In genomic region chr1:41743332-41743710, GRCm38 (mm10) we compare ENCODE assay signal across 19 mouse cellular contexts.
DNase-seq lines count a peak whose midpoint lies in the region; ATAC-seq and TF ChIP-seq lines count a peak whose summit lies in the region.
"Had no signal": no experiment of that assay in that cellular context is flagged by ENCODE, and none has a peak within 500 bp of the region (broad histone marks: within the 10 kb centered on the region; RNA-seq: fewer than 3 reads in every experiment).

No protein-coding gene starts in this region.

- H3K9ac ChIP-seq in hindbrain, embryonic 16.5 days (ENCODE audit: low read depth, low read length) = no peak overlapping the region
- no peak overlapping the region for H3K9ac ChIP-seq in hindbrain, embryonic 11.5 days (ENCODE audit: low read depth, low read length)
- no peak overlapping the region for H3K9ac ChIP-seq in heart, embryonic 12.5 days
- H3K9ac ChIP-seq: liver, embryonic 12.5 days; lung, embryonic 15.5 days had no signal

- peak overlapping the region; percentile 50 for H3K27ac ChIP-seq in hindbrain, embryonic 10.5 days
- no peak overlapping the region for H3K27ac ChIP-seq in hindbrain, embryonic 16.5 days (ENCODE audit: low read depth, low read length)
- H3K27ac ChIP-seq in forebrain, embryonic 10.5 days = peak overlapping the region; percentile 75
- no peak overlapping the region for H3K27ac ChIP-seq in hindbrain, embryonic 11.5 days (ENCODE audit: low read depth, low read length)
- H3K27ac ChIP-seq in heart, embryonic 12.5 days (ENCODE audit: poor library complexity, severe bottlenecking) = no peak overlapping the region
- H3K27ac ChIP-seq: liver, embryonic 12.5 days; lung, embryonic 15.5 days had no signal

- H3K4me2 ChIP-seq in hindbrain, embryonic 16.5 days (ENCODE audit: low read length) = no peak overlapping the region
- no peak overlapping the region for H3K4me2 ChIP-seq in hindbrain, embryonic 11.5 days (replicated peaks; ENCODE audit: low read depth, low read length)
- H3K4me2 ChIP-seq in heart, embryonic 12.5 days = no peak overlapping the region
- H3K4me2 ChIP-seq: liver, embryonic 12.5 days; lung, embryonic 15.5 days had no signal

- no peaks in the 10 kb centered on the region for H3K9me3 ChIP-seq in hindbrain, embryonic 10.5 days
- H3K9me3 ChIP-seq in hindbrain, embryonic 16.5 days (ENCODE audit: control insufficient read depth, low read length) = no peaks in the 10 kb centered on the region
- H3K9me3 ChIP-seq in forebrain, embryonic 10.5 days = no peaks in the 10 kb centered on the region
- no peaks in the 10 kb centered on the region for H3K9me3 ChIP-seq in hindbrain, embryonic 11.5 days (ENCODE audit: control insufficient read depth, low read length)
- no peaks in the 10 kb centered on the region for H3K9me3 ChIP-seq in heart, embryonic 12.5 days (replicated peaks)
- H3K9me3 ChIP-seq: liver, embryonic 12.5 days; lung, embryonic 15.5 days had no signal

- H3K4me1 ChIP-seq in hindbrain, embryonic 10.5 days (replicated peaks) = peaks cover 22% of the 10 kb centered on the region
- no peaks in the 10 kb centered on the region for H3K4me1 ChIP-seq in hindbrain, embryonic 16.5 days (ENCODE audit: control insufficient read depth, insufficient read depth, low read depth, low read length)
- peaks cover 30% of the 10 kb centered on the region for H3K4me1 ChIP-seq in forebrain, embryonic 10.5 days
- no peaks in the 10 kb centered on the region for H3K4me1 ChIP-seq in hindbrain, embryonic 11.5 days (replicated peaks; ENCODE audit: control insufficient read depth, insufficient read depth, low read length)
- H3K4me1 ChIP-seq in lung, adult 2 months (ENCODE audit: control insufficient read depth, insufficient read depth, low read length) = no peaks in the 10 kb centered on the region
- H3K4me1 ChIP-seq in heart, embryonic 12.5 days (replicated peaks) = no peaks in the 10 kb centered on the region
- H3K4me1 ChIP-seq: liver, embryonic 12.5 days; lung, embryonic 15.5 days had no signal

- H3K4me3 ChIP-seq in hindbrain, embryonic 10.5 days = peak overlapping the region; percentile 6; the same call in 1 of the 2 replicates
- no peak overlapping the region for H3K4me3 ChIP-seq in hindbrain, embryonic 16.5 days (ENCODE audit: low read length)
- H3K4me3 ChIP-seq in forebrain, embryonic 10.5 days = no peak overlapping the region
- H3K4me3 ChIP-seq in hindbrain, embryonic 11.5 days (ENCODE audit: low read depth, low read length) = no peak overlapping the region
- H3K4me3 ChIP-seq in lung, adult 2 months (replicated peaks; ENCODE audit: extremely low read depth, low read depth, low read length) = no peak overlapping the region
- H3K4me3 ChIP-seq in heart, embryonic 12.5 days = no peak overlapping the region
- H3K4me3 ChIP-seq: liver, embryonic 12.5 days; lung, embryonic 15.5 days had no signal

- no peak for ATAC-seq in hindbrain, embryonic 16.5 days
- ATAC-seq in hindbrain, embryonic 11.5 days (ENCODE audit: low FRiP score) = 0 out of 2 replicates have a peak, but pooled peaks have one; percentile 22
- no peak for ATAC-seq in heart, embryonic 12.5 days (ENCODE audit: insufficient number of reproducible peaks, low FRiP score)
- ATAC-seq: activated CD4-positive, CD25-positive, alpha-beta regulatory T cell, adult 4 months; intestine, embryonic 16.5 days; liver, embryonic 12.5 days had no signal

- WGBS in hindbrain, embryonic 10.5 days = 46% methylated on average over 6 of the region's 6 CpGs
- 33% methylated on average over 6 of the region's 6 CpGs for WGBS in hindbrain, embryonic 16.5 days
- 54% methylated on average over 6 of the region's 6 CpGs for WGBS in forebrain, embryonic 10.5 days
- 46% methylated on average over 6 of the region's 6 CpGs for WGBS in hindbrain, embryonic 11.5 days
- 88% methylated on average over 6 of the region's 6 CpGs for WGBS in lung, adult 2 months
- 81% methylated on average over 6 of the region's 6 CpGs for WGBS in heart, embryonic 12.5 days

- TF ChIP-seq POLR2A in lung, adult 2 months (IDR thresholded peaks at IDR 0.05; ENCODE audit: borderline replicate concordance, extremely low read depth, low read depth, low read length) = no peak

- H3K36me3 ChIP-seq in hindbrain, embryonic 10.5 days = no peaks in the 10 kb centered on the region
- H3K36me3 ChIP-seq in hindbrain, embryonic 16.5 days (ENCODE audit: control insufficient read depth, insufficient read depth, low read length) = no peaks in the 10 kb centered on the region
- H3K36me3 ChIP-seq in forebrain, embryonic 10.5 days (replicated peaks) = no peaks in the 10 kb centered on the region
- H3K36me3 ChIP-seq in hindbrain, embryonic 11.5 days (ENCODE audit: control insufficient read depth, insufficient read depth, low read length) = no peaks in the 10 kb centered on the region
- no peaks in the 10 kb centered on the region for H3K36me3 ChIP-seq in heart, embryonic 12.5 days
- H3K36me3 ChIP-seq: liver, embryonic 12.5 days; lung, embryonic 15.5 days had no signal

- no peak for DNase-seq in hindbrain, embryonic 10.5 days (ENCODE audit: low spot score)
- DNase-seq in Muller cell, postnatal 12 days (ENCODE audit: inconsistent ontology term) = peak; percentile 90
- no peak for DNase-seq in forebrain, embryonic 10.5 days (ENCODE audit: extremely low spot score, low spot score)
- peak; percentile 26 for DNase-seq in hindbrain, embryonic 11.5 days (ENCODE audit: low spot score)
- DNase-seq in lung, adult 2 months = no peak
- DNase-seq in right cerebral cortex, postnatal 25 days = no peak
- DNase-seq: adrenal gland, postnatal 14 days; cerebellum, adult 18-20 months; gastrocnemius, postnatal 14 days; heart, postnatal 10 days; right cerebral cortex, adult 18-20 months; thymus, adult 18-20 months had no signal

- no peaks in the 10 kb centered on the region for H3K27me3 ChIP-seq in hindbrain, embryonic 10.5 days (ENCODE audit: insufficient read depth, poor library complexity, severe bottlenecking)
- H3K27me3 ChIP-seq in hindbrain, embryonic 16.5 days (replicated peaks; ENCODE audit: control insufficient read depth, insufficient read depth, low read length) = no peaks in the 10 kb centered on the region
- H3K27me3 ChIP-seq in forebrain, embryonic 10.5 days (ENCODE audit: poor library complexity, severe bottlenecking) = no peaks in the 10 kb centered on the region
- no peaks in the 10 kb centered on the region for H3K27me3 ChIP-seq in hindbrain, embryonic 11.5 days (ENCODE audit: control insufficient read depth, insufficient read depth, low read length)
- H3K27me3 ChIP-seq in heart, embryonic 12.5 days (replicated peaks) = no peaks in the 10 kb centered on the region
- H3K27me3 ChIP-seq: CH12.LX; liver, embryonic 12.5 days; lung, embryonic 15.5 days had no signal

- TF ChIP-seq CTCF in lung, adult 2 months (IDR thresholded peaks at IDR 0.05; ENCODE audit: insufficient read depth, low read length) = no peak

Comparison
In these comparisons a context has a peak if more than half of its experiments do, and no peak if none do; other contexts are left out.
1. DNase-seq: peak in Muller cell, postnatal 12 days (single experiment) and hindbrain, embryonic 11.5 days (single experiment); none in hindbrain, embryonic 10.5 days (single experiment), forebrain, embryonic 10.5 days (single experiment), lung, adult 2 months (single experiment) and right cerebral cortex, postnatal 25 days (single experiment).
2. H3K27ac ChIP-seq: peak in hindbrain, embryonic 10.5 days (single experiment) and forebrain, embryonic 10.5 days (single experiment); none in hindbrain, embryonic 16.5 days (single experiment), hindbrain, embryonic 11.5 days (single experiment) and heart, embryonic 12.5 days (single experiment).